8 mouse cellular contexts compared by ENCODE assay signal in genomic region chr11:12231481-12232035, GRCm38 (mm10).
A peak's percentile ranks its signal among the peaks of the same experiment; 100 is the strongest.
DNase-seq lines count a peak whose midpoint lies in the region; ATAC-seq and TF ChIP-seq lines count a peak whose summit lies in the region.

No protein-coding gene starts in this region.

- H3K9ac ChIP-seq in forebrain, embryonic 12.5 days, result no peak overlapping the region
- H3K9ac ChIP-seq in forebrain, embryonic 11.5 days (ENCODE audit: low read length), result no peak overlapping the region

- no peak for DNase-seq in forebrain, embryonic 11.5 days (ENCODE audit: low spot score)
- DNase-seq in cerebellum, adult 9-11 months, result peak; percentile 78
- peak; percentile 48 to 58 for DNase-seq in heart, adult 9 months (ENCODE audit: low spot score in 2 of 2)
- peak; percentile 71 to 87 for DNase-seq in layer of hippocampus, adult 2 months (ENCODE audit: low spot score in 2 of 2)
- peak; percentile 82 for DNase-seq in lung, postnatal 25 days (ENCODE audit: low spot score)
- peak; percentile 79 for DNase-seq in testis, postnatal 14 days (ENCODE audit: low spot score)
- no peak for DNase-seq in yolk sac, embryonic 10.5 days (ENCODE audit: low spot score)

- H3K4me2 ChIP-seq in forebrain, embryonic 12.5 days, result no peak overlapping the region
- no peak overlapping the region for H3K4me2 ChIP-seq in forebrain, embryonic 11.5 days (ENCODE audit: low read depth, low read length, severe bottlenecking)

- 0 out of 2 replicates have a peak, but pooled peaks have one; percentile 20 for ATAC-seq in forebrain, embryonic 12.5 days (ENCODE audit: low FRiP score)
- no peak for ATAC-seq in forebrain, embryonic 11.5 days (replicated peaks; ENCODE audit: low FRiP score)

- 0 out of 2 replicates have a peak, but pooled peaks cover 7% of the 10 kb centered on the region for H3K27me3 ChIP-seq in forebrain, embryonic 12.5 days
- no peaks in the 10 kb centered on the region for H3K27me3 ChIP-seq in forebrain, embryonic 11.5 days (ENCODE audit: control insufficient read depth, insufficient read depth, low read length)

- H3K4me3 ChIP-seq in forebrain, embryonic 12.5 days (replicated peaks), result no peak overlapping the region
- no peak overlapping the region for H3K4me3 ChIP-seq in forebrain, embryonic 11.5 days (ENCODE audit: low read depth, low read length)
- no peak overlapping the region for H3K4me3 ChIP-seq in layer of hippocampus, adult 2 months

- no peaks in the 10 kb centered on the region for H3K36me3 ChIP-seq in forebrain, embryonic 12.5 days (replicated peaks)
- no peaks in the 10 kb centered on the region for H3K36me3 ChIP-seq in forebrain, embryonic 11.5 days (ENCODE audit: control insufficient read depth, insufficient read depth, low read length)

- no peak overlapping the region for H3K27ac ChIP-seq in forebrain, embryonic 12.5 days
- no peak overlapping the region for H3K27ac ChIP-seq in forebrain, embryonic 11.5 days (ENCODE audit: low read depth, low read length)
- no peak overlapping the region for H3K27ac ChIP-seq in layer of hippocampus, adult 2 months

- 64% methylated on average over 6 of the region's 6 CpGs for WGBS in forebrain, embryonic 12.5 days
- 73% methylated on average over 6 of the region's 6 CpGs for whole genome bisulfite sequencing in forebrain, embryonic 11.5 days

- TF ChIP-seq CTCF in layer of hippocampus, adult 2 months (conservative IDR thresholded peaks at IDR 0.05), result 0 out of 2 replicates have a peak, but pooled peaks have one; percentile 9

- H3K4me1 ChIP-seq in forebrain, embryonic 12.5 days, result 0 out of 2 replicates have a peak, but pooled peaks cover 4% of the 10 kb centered on the region
- H3K4me1 ChIP-seq in forebrain, embryonic 11.5 days (replicated peaks; ENCODE audit: control insufficient read depth, insufficient read depth, low read length), result no peaks in the 10 kb centered on the region

- H3K9me3 ChIP-seq in forebrain, embryonic 12.5 days, result no peaks in the 10 kb centered on the region
- H3K9me3 ChIP-seq in forebrain, embryonic 11.5 days (ENCODE audit: control insufficient read depth, low read length), result no peaks in the 10 kb centered on the region

Comparison
In these comparisons a context has a peak if more than half of its experiments do, and no peak if none do; other contexts are left out.
1. DNase-seq: peak in cerebellum, adult 9-11 months (single experiment), heart, adult 9 months (2 of 2), layer of hippocampus, adult 2 months (2 of 2), lung, postnatal 25 days (single experiment) and testis, postnatal 14 days (single experiment); none in forebrain, embryonic 11.5 days (single experiment) and yolk sac, embryonic 10.5 days (single experiment).